Mouse (Mus musculus) cerebellum, adult 2 months (tissue): ENCODE data around the gene Hsd17b12. TPM values are rescaled to one million over a fixed set of nuclear protein-coding genes. Genes with fewer than 3 reads are reported as not detected.

Source experiments
- DNase-seq, 2 experiments: peaks; one replicate each; pipeline ENCODE4 v3.0.0; 2021
- H3K27ac ChIP-seq: fragments of 200-500 bp; 2 replicates; pipeline ENCODE4 v1.5.1; 2012; ENCODE audit warnings: low read length, control low read depth, inconsistent platforms; ENCODE audit not compliant: insufficient read depth
- H3K27me3 ChIP-seq: fragments of 200-500 bp; 2 replicates; pipeline ENCODE4 v1.6.1; 2012; ENCODE audit warnings: inconsistent platforms, mild to moderate bottlenecking, low read length, moderate library complexity; ENCODE audit not compliant: control insufficient read depth, insufficient read depth
- H3K4me1 ChIP-seq: fragments of 200-500 bp; 2 replicates; pipeline ENCODE4 v1.6.1; 2011; ENCODE audit warnings: low read length; ENCODE audit not compliant: control insufficient read depth, insufficient read depth
- H3K4me3 ChIP-seq: fragments of 200-500 bp; replicated peaks from 2 replicates; pipeline ENCODE3; 2011; ENCODE audit warnings: mild to moderate bottlenecking, low read depth, low read length, control low read depth; ENCODE audit not compliant: insufficient read depth
- CTCF ChIP-seq: fragments of 200-500 bp; IDR thresholded peaks from 2 replicates; pipeline ENCODE4 v1.5.1; 2011; ENCODE audit warnings: low read depth, mild to moderate bottlenecking, control low read depth, low read length, moderate library complexity, borderline replicate concordance; ENCODE audit not compliant: insufficient read depth
- POLR2A ChIP-seq: fragments of 200-500 bp; IDR thresholded peaks from 2 replicates; pipeline ENCODE4 v1.6.1; 2011; ENCODE audit warnings: low read length, control low read depth, borderline replicate concordance; ENCODE audit not compliant: insufficient read depth
- WGBS: fragments of 180-500 bp; shearing (Covaris S2); methylation state at CpG from one replicate; pipeline ENCODE4 v1.1.7; 2018; 5-methylcytosine and 5-hydroxymethylcytosine counted together
- polyA plus RNA-seq: library from polyadenylated mRNA; depleted of rRNA; stranded (reverse); fragments of >200 nt; gene quantifications from 2 replicates; pipeline ENCODE4 v1.2.3, GENCODE M21; 2012

The Hsd17b12 gene
- polyA plus RNA-seq, 1 experiment, result 89.1 TPM

GRCm38 (mm10) chr2:94066120-94066519 is 91.6 kb downstream of the Hsd17b12 start:
- H3K4me1 ChIP-seq, result no peaks in the 10 kb centered on the region
- DNase-seq, result no peak
- no peaks in the 10 kb centered on the region for H3K27me3 ChIP-seq
- H3K27ac ChIP-seq, result no peak overlapping the region
- no peak for TF ChIP-seq POLR2A
- no peak for TF ChIP-seq CTCF
- WGBS, result 90% methylated on average over 7 of the region's 7 CpGs
- no peak overlapping the region for H3K4me3 ChIP-seq

- H3K4me1 ChIP-seq, result no peaks in the 10 kb centered on the region
- WGBS, result 59% methylated on average over 4 of the region's 4 CpGs
- no peak for DNase-seq
- no peak overlapping the region for H3K4me3 ChIP-seq
- H3K27ac ChIP-seq, result no peak overlapping the region
- no peak for TF ChIP-seq CTCF
- TF ChIP-seq POLR2A, result no peak
- no peaks in the 10 kb centered on the region for H3K27me3 ChIP-seq
Observed at GRCm38 (mm10) chr2:94062791-94063190, 95.0 kb downstream of the Hsd17b12 start.

GRCm38 (mm10) chr2:94059459-94059858 is 98.3 kb downstream of the Hsd17b12 start:
- no peak for DNase-seq
- TF ChIP-seq POLR2A, result no peak
- peak; percentile 37; the same call in 1 of the 2 replicates for TF ChIP-seq CTCF
- Histone ChIP-seq H3K4me3 (no peak overlapping the region), H3K27me3 (no peaks in the 10 kb centered on the region), H3K27ac (no peak overlapping the region), H3K4me1 (no peaks in the 10 kb centered on the region)
- 74% methylated on average over 5 of the region's 5 CpGs for WGBS

- H3K4me1 ChIP-seq, result no peaks in the 10 kb centered on the region; the same call in 1 of the 2 replicates
- H3K27ac ChIP-seq, result no peak overlapping the region
- no peak overlapping the region for H3K4me3 ChIP-seq
- peak; percentile 41 to 70 for DNase-seq
- no peaks in the 10 kb centered on the region for H3K27me3 ChIP-seq
- TF ChIP-seq POLR2A, result no peak
- peak; percentile 74 for TF ChIP-seq CTCF
Observed at GRCm38 (mm10) chr2:94054813-94055212, 103.0 kb downstream of the Hsd17b12 start.

- H3K27ac ChIP-seq, result no peak overlapping the region
- H3K4me3 ChIP-seq, result no peak overlapping the region
- no peak for DNase-seq
- no peaks in the 10 kb centered on the region; the same call in 1 of the 2 replicates for H3K4me1 ChIP-seq
- 78% methylated on average over 5 of the region's 5 CpGs for WGBS
- H3K27me3 ChIP-seq, result no peaks in the 10 kb centered on the region
- TF ChIP-seq CTCF, result no peak
Observed at GRCm38 (mm10) chr2:94051952-94052351, 105.8 kb downstream of the Hsd17b12 start.

- no peak for TF ChIP-seq CTCF
- no peak for TF ChIP-seq POLR2A
- Histone ChIP-seq H3K27ac (no peak overlapping the region), H3K4me1 (no peaks in the 10 kb centered on the region; the same call in 1 of the 2 replicates), H3K4me3 (no peak overlapping the region), H3K27me3 (no peaks in the 10 kb centered on the region)
- 97% methylated on average over 3 of the region's 3 CpGs for WGBS
- no peak for DNase-seq
Observed at GRCm38 (mm10) chr2:94050901-94051300, 106.9 kb downstream of the Hsd17b12 start.

- peaks cover 3% of the 10 kb centered on the region; the same call in 1 of the 2 replicates for H3K4me1 ChIP-seq
- no peaks in the 10 kb centered on the region for H3K27me3 ChIP-seq
- no peak overlapping the region for H3K27ac ChIP-seq
- no peak overlapping the region for H3K4me3 ChIP-seq
- TF ChIP-seq POLR2A, result no peak
- no peak for TF ChIP-seq CTCF
- no peak for DNase-seq
- WGBS, result 57% methylated on average over 5 of the region's 5 CpGs
Observed at GRCm38 (mm10) chr2:94049471-94050176, 108.1 kb downstream of the Hsd17b12 start.

GRCm38 (mm10) chr2:94048733-94049470 is 108.9 kb downstream of the Hsd17b12 start:
- peaks cover 3% of the 10 kb centered on the region; the same call in 1 of the 2 replicates for H3K4me1 ChIP-seq
- no peak for DNase-seq
- 63% methylated on average over 5 of the region's 5 CpGs for WGBS
- no peak overlapping the region for H3K27ac ChIP-seq
- H3K27me3 ChIP-seq, result no peaks in the 10 kb centered on the region
- H3K4me3 ChIP-seq, result no peak overlapping the region
- TF ChIP-seq CTCF, result no peak
- TF ChIP-seq POLR2A, result no peak
